Mouse (Mus musculus) limb, embryonic 14.5 days (tissue): ENCODE measurements at regions not wholly inside any gene's neighbourhood (a gene's known extent, or its start where the extent isn't known, plus 50 kb on each side); places are given as distances from the start of the nearest gene placed in this dataset.

ENCODE experiments used
- ATAC-seq: fragments of 200-750 bp; cut with Nextera tagmentation; 2 replicates; pipeline ENCODE4 v1.8.0; 2017; ENCODE audit warnings: low read depth, moderate number of reproducible peaks, moderate TSS enrichment; ENCODE audit not compliant: low FRiP score
- DNase-seq: peaks from one replicate; pipeline ENCODE4 v3.0.0-alpha.2; 2015; ENCODE audit warnings: low spot score
- H3K27ac ChIP-seq: fragments of 300-500 bp; sonication (generic); replicated peaks from 2 replicates; pipeline ENCODE4 v1.5.1; 2014; ENCODE audit warnings: low read depth, mild to moderate bottlenecking, low read length, moderate library complexity, mixed read lengths
- H3K27me3 ChIP-seq: fragments of 300-500 bp; sonication (generic); 2 replicates; pipeline ENCODE4 v1.6.1; 2014; ENCODE audit warnings: low read length, mixed read lengths; ENCODE audit not compliant: control insufficient read depth, insufficient read depth
- H3K36me3 ChIP-seq: fragments of 300-500 bp; sonication (generic); 2 replicates; pipeline ENCODE4 v1.6.1; 2014; ENCODE audit warnings: mild to moderate bottlenecking, low read length, moderate library complexity, mixed read lengths; ENCODE audit not compliant: control insufficient read depth, insufficient read depth
- H3K4me1 ChIP-seq: fragments of 300-500 bp; sonication (generic); 2 replicates; pipeline ENCODE4 v1.6.1; 2014; ENCODE audit warnings: antibody characterized with exemption, low read length, mixed read lengths; ENCODE audit not compliant: control insufficient read depth, insufficient read depth
- H3K4me2 ChIP-seq: fragments of 300-500 bp; sonication (generic); replicated peaks from 2 replicates; pipeline ENCODE4 v1.6.1; 2014; ENCODE audit warnings: low read depth, mild to moderate bottlenecking, low read length, moderate library complexity; ENCODE audit not compliant: severe bottlenecking
- H3K4me3 ChIP-seq: fragments of 300-500 bp; sonication (generic); replicated peaks from 2 replicates; pipeline ENCODE4 v1.5.1; 2014; ENCODE audit warnings: low read length
- H3K9ac ChIP-seq: fragments of 300-500 bp; sonication (generic); 2 replicates; pipeline ENCODE4 v1.6.1; 2014; ENCODE audit warnings: mild to moderate bottlenecking, low read depth, low read length, moderate library complexity; ENCODE audit not compliant: severe bottlenecking
- H3K9me3 ChIP-seq: fragments of 300-500 bp; sonication (generic); 2 replicates; pipeline ENCODE4 v1.6.1; 2016; ENCODE audit warnings: low read length; ENCODE audit not compliant: control insufficient read depth
- POLR2A ChIP-seq: fragments of 200-500 bp; IDR thresholded peaks from 2 replicates; pipeline ENCODE4 v1.8.0; 2012; ENCODE audit warnings: inconsistent platforms, mild to moderate bottlenecking, moderate library complexity, borderline replicate concordance; ENCODE audit not compliant: insufficient read depth, insufficient read length; ENCODE audit errors: extremely low read depth
- WGBS: fragments of 180-500 bp; shearing (Covaris S2); extraction: QIAGEN DNeasy Blood & Tissue Kit; methylation state at CpG from one replicate; pipeline ENCODE4 v1.1.7; 2014; 5-methylcytosine and 5-hydroxymethylcytosine counted together

DNA sequence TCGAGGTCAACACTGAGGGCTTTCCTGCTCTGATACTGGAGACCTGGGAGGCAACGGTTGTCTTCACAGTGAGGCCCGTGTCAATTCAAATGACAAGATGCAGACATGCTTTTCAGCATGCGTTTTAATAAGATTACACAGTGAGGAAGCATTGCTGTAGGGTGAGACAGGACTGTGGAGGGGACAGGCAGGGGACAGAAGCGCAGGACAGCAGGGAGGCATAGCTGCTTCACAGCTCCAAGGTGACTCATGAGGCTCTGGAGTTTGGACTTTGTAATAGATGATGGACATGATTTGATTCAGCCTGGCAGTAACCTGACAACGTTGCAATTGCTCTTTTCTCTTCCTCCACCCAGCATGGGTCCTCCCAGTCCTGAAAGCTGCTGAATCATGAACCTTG lies 343.3 kb downstream of the Med10 start:
- Histone ChIP-seq H3K36me3 (no peaks in the 10 kb centered on the region), H3K4me1 (no peaks in the 10 kb centered on the region), H3K9ac (no peak overlapping the region), H3K9me3 (no peaks in the 10 kb centered on the region), H3K27me3 (no peaks in the 10 kb centered on the region), H3K4me2 (no peak overlapping the region), H3K4me3 (no peak overlapping the region), H3K27ac (no peak overlapping the region)
- DNase-seq (no peak), ATAC-seq (no peak)
- no peak for TF ChIP-seq POLR2A
- WGBS, result 72% methylated on average over 6 of the region's 6 CpGs

DNA sequence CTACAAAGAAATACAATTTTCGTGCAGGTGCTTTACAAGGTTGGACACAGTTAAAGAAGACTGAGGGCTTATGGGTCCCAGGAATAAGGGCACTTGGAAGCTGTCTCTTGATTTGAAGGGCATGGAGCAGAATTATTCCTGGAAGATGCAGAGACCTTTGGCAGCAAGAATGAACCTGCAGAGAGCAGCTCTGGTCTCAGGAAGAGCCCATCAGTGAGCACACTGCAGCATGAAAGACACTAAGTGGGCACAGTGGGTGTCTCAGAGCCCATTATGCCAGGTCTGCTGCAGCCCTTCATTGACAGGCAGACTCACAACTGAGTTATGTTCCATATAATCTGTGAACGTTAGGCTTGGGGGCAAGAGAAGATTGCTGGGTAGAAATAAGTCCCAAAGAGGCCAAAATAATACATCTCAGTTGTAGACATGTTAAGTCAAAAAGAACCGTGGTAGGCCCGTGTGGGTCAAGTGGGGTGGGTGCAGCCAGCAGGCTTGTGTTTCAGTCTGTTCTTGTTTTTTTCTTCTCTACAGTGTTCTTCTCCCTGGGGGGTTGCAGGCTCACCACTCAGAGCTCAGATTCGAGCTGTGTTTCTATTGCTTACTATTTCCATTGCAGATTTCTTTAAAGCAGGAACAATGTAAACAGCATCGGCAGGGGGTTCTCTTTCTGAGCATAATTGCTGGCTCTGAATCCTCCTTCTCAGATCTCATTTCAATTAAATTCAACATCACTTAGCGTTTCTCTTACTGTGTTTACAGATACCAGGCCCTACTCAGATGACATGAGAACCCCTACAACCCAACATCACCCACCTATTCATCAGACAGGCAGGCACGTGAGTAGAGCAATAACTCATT lies 347.1 kb downstream of the Med10 start:
- no peaks in the 10 kb centered on the region for H3K9me3 ChIP-seq
- H3K36me3 ChIP-seq, result no peaks in the 10 kb centered on the region
- no peak overlapping the region for H3K27ac ChIP-seq
- DNase-seq (no peak), ATAC-seq (no peak)
- H3K9ac ChIP-seq, result no peak overlapping the region
- H3K4me1 ChIP-seq, result no peaks in the 10 kb centered on the region
- 28% methylated on average over 8 of the region's 8 CpGs for WGBS
- no peak overlapping the region for H3K4me3 ChIP-seq
- no peaks in the 10 kb centered on the region for H3K27me3 ChIP-seq
- no peak for TF ChIP-seq POLR2A
- no peak overlapping the region for H3K4me2 ChIP-seq

DNA sequence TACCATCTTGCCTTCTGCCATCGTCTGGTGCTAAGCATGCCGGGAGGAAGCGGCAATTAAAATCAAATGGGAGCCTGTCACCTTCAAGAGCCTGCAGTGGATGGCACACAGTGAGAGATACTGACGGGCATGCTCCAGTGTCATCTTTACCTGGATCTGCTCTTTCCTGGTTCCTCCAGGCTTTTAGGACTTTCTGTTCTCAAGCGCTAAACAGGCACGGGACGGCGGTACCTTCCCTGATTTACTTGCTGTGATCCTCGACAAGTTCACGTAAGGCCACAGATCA lies 347.6 kb downstream of the Med10 start:
- H3K4me2 ChIP-seq, result no peak overlapping the region

DNA sequence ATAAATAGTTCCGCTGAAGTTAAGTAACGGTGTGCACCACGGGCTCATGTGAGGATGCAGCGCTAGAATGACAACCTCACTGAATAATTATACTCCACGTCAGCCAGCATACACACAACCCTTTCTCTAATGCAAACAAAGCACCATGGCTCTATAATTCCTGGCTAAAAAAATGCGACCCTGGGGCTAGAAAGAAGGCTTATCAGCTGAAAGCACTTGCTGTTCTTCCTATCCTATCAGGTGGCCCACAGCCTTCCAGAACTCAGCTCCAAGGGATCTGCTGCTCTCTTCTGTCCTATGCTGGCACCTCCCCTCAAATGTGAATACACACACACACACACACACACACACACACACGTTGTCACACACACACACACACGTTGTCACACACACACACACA lies 350.9 kb downstream of the Med10 start:
- H3K4me1 ChIP-seq, result no peaks in the 10 kb centered on the region
- no peaks in the 10 kb centered on the region for H3K27me3 ChIP-seq
- 76% methylated on average over 8 of the region's 8 CpGs for WGBS
- no peak overlapping the region for H3K27ac ChIP-seq
- no peaks in the 10 kb centered on the region for H3K36me3 ChIP-seq
- H3K9me3 ChIP-seq, result no peaks in the 10 kb centered on the region
- no peak for ATAC-seq
- H3K9ac ChIP-seq, result no peak overlapping the region
- H3K4me2 ChIP-seq, result no peak overlapping the region
- no peak overlapping the region for H3K4me3 ChIP-seq
- TF ChIP-seq POLR2A, result no peak
- no peak for DNase-seq

More for the DNA sequence above, 347.6 kb downstream of the Med10 start:
- H3K4me3 ChIP-seq, result no peak overlapping the region
- ATAC-seq (no peak), DNase-seq (no peak)
- WGBS, result 24% methylated on average over 10 of the region's 10 CpGs
- H3K27me3 ChIP-seq, result no peaks in the 10 kb centered on the region
- no peaks in the 10 kb centered on the region for H3K36me3 ChIP-seq
- no peaks in the 10 kb centered on the region for H3K9me3 ChIP-seq
- H3K9ac ChIP-seq, result no peak overlapping the region
- H3K4me1 ChIP-seq, result no peaks in the 10 kb centered on the region
- no peak overlapping the region for H3K27ac ChIP-seq
- TF ChIP-seq POLR2A, result no peak

DNA sequence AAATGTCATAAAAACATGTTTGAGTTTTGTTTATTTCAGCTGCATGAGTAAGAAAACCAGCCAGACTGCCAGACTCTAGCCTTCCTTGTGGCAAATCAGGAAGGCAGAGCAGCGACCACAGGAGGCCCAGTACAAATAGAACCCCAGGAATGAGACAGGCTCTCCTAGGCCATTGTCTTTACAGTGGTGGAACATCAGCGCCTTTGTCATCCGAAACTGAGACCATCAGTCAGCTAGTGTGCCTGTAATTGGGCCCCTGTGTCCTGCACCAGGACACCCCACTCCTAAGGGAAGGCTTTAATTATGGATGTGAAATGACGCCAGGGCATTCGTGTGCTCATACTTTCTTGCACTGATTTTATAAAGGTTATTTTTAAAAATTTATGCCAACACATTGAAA lies 353.4 kb downstream of the Med10 start:
- TF ChIP-seq POLR2A, result no peak
- no peaks in the 10 kb centered on the region for H3K27me3 ChIP-seq
- H3K36me3 ChIP-seq, result no peaks in the 10 kb centered on the region
- DNase-seq, result no peak
- ATAC-seq, result no peak
- WGBS, result 64% methylated on average over 5 of the region's 5 CpGs
- no peak overlapping the region for H3K27ac ChIP-seq
- no peak overlapping the region for H3K9ac ChIP-seq
- no peaks in the 10 kb centered on the region for H3K9me3 ChIP-seq
- H3K4me2 ChIP-seq, result no peak overlapping the region
- H3K4me1 ChIP-seq, result peaks cover 6% of the 10 kb centered on the region; the same call in 1 of the 2 replicates
- H3K4me3 ChIP-seq, result no peak overlapping the region
